17 mouse cellular contexts compared by ENCODE assay signal in genomic region chr8:26262536-26262935, GRCm38 (mm10).
"Had no signal": no experiment of that assay in that cellular context is flagged by ENCODE, and none has a peak within 500 bp of the region (broad histone marks: within the 10 kb centered on the region; RNA-seq: fewer than 3 reads in every experiment).

No protein-coding gene starts in this region.

- H3K9ac ChIP-seq: liver, embryonic 13.5 days; liver, embryonic 15.5 days; liver, postnatal 0 days; lung, embryonic 14.5 days; midbrain, embryonic 12.5 days; neural tube, embryonic 12.5 days; stomach, embryonic 15.5 days had no signal

- H3K4me2 ChIP-seq: liver, embryonic 11.5 days; liver, embryonic 13.5 days; liver, embryonic 15.5 days; lung, embryonic 14.5 days; midbrain, embryonic 12.5 days; neural tube, embryonic 12.5 days; stomach, embryonic 15.5 days had no signal

- H3K27me3 ChIP-seq: liver, embryonic 13.5 days; liver, embryonic 15.5 days; midbrain, embryonic 12.5 days; neural tube, embryonic 12.5 days; stomach, embryonic 15.5 days had no signal

- H3K4me1 ChIP-seq: liver, embryonic 13.5 days; liver, embryonic 15.5 days; stomach, embryonic 15.5 days had no signal

- H3K9me3 ChIP-seq: liver, embryonic 15.5 days; midbrain, embryonic 10.5 days; midbrain, embryonic 12.5 days; neural tube, embryonic 12.5 days; stomach, embryonic 15.5 days had no signal

- H3K4me3 ChIP-seq: liver, embryonic 13.5 days; liver, embryonic 15.5 days; midbrain, embryonic 10.5 days; midbrain, embryonic 12.5 days; myocyte; neural tube, embryonic 12.5 days; stomach, embryonic 15.5 days had no signal

- DNase-seq: liver, embryonic 13.5 days; liver, postnatal 0 days; lung, embryonic 14.5 days; midbrain, embryonic 14.5 days; right cerebral cortex, postnatal 14 days; thymus, adult 2 months; thymus, postnatal 25 days; thymus, postnatal 4 days had no signal

- H3K36me3 ChIP-seq: liver, embryonic 13.5 days; liver, embryonic 15.5 days; midbrain, embryonic 10.5 days; midbrain, embryonic 12.5 days; neural tube, embryonic 12.5 days; stomach, embryonic 15.5 days had no signal

- H3K27ac ChIP-seq: liver, embryonic 13.5 days; liver, embryonic 15.5 days; midbrain, embryonic 10.5 days; midbrain, embryonic 12.5 days; neural tube, embryonic 12.5 days; stomach, embryonic 15.5 days; stomach, postnatal 0 days had no signal

- ATAC-seq: liver, postnatal 0 days; midbrain, embryonic 16.5 days had no signal
